Comparison of ENCODE assay signal across 9 mouse cellular contexts in the genomic region with DNA sequence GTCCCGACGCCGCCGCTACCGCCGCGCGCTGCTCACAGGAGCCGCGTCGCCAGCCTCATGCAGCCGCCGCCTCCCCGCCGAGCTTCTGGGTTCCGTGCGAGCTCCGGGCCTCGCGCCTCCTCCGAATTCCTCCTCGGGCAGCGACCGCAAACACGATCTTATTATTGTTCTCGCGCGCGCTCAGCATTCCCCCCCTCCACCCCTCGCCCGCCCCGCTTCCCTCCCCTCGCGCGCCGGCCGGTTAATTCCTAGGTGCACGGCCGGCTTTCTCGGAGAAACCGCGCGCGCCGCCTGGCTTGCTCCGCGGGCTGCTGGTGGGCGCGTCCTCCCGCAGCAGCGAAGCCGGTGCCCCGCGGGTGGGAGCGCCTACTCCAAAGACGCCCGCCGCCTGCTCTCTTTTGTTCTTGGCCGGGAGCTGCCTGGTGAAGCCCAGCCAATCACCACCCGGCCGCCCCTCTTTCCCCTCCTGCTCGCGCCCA. TPM values are rescaled to one million over a fixed set of nuclear protein-coding genes. Genes with fewer than 3 reads are reported as not detected.
DNase-seq lines count a peak whose midpoint lies in the region; ATAC-seq lines count a peak whose summit lies in the region.
"Had no signal": no experiment of that assay in that cellular context is flagged by ENCODE, and none has a peak within 500 bp of the region (broad histone marks: within the 10 kb centered on the region; RNA-seq: fewer than 3 reads in every experiment).

Gene Hdgfl3, minus strand, starts transcription at position 207 of the 479 bp plus-strand sequence.

- peaks cover 5% of the 10 kb centered on the region; the same call in 1 of the 2 replicates for H3K27me3 ChIP-seq in embryonic facial prominence, embryonic 15.5 days
- H3K27me3 ChIP-seq in heart, embryonic 11.5 days (ENCODE audit: control insufficient read depth, insufficient read depth, low read length): peaks cover 10% of the 10 kb centered on the region
- no peaks in the 10 kb centered on the region for H3K27me3 ChIP-seq in kidney, embryonic 14.5 days (ENCODE audit: control insufficient read depth, insufficient read depth, low read length)
- peaks cover 4% of the 10 kb centered on the region; the same call in 1 of the 2 replicates for H3K27me3 ChIP-seq in limb, embryonic 13.5 days
- no peaks in the 10 kb centered on the region for H3K27me3 ChIP-seq in midbrain, embryonic 16.5 days (ENCODE audit: control insufficient read depth, insufficient read depth, low read depth, low read length)
- H3K27me3 ChIP-seq: CH12.LX had no signal

- peak within 1 kb of the TSS; percentile 78 for H3K9ac ChIP-seq in embryonic facial prominence, embryonic 15.5 days
- peak within 1 kb of the TSS; percentile 84 for H3K9ac ChIP-seq in heart, embryonic 11.5 days (ENCODE audit: low read depth, low read length)
- peak within 1 kb of the TSS; percentile 93 for H3K9ac ChIP-seq in kidney, embryonic 14.5 days (ENCODE audit: low read depth, low read length)
- peak within 1 kb of the TSS; percentile 94 for H3K9ac ChIP-seq in limb, embryonic 13.5 days
- H3K9ac ChIP-seq in midbrain, embryonic 16.5 days (ENCODE audit: low read depth, low read length): peak within 1 kb of the TSS; percentile 99

- WGBS in embryonic facial prominence, embryonic 15.5 days: under 1% methylated on average over 55 of the region's 63 CpGs
- WGBS in heart, embryonic 11.5 days (ENCODE audit: insufficient replicate concordance): under 1% methylated on average over 50 of the region's 63 CpGs
- WGBS in kidney, embryonic 14.5 days: under 1% methylated on average over 51 of the region's 63 CpGs
- WGBS in limb, embryonic 13.5 days: under 1% methylated on average over 53 of the region's 63 CpGs
- under 1% methylated on average over 41 of the region's 63 CpGs for WGBS in midbrain, embryonic 16.5 days

- peak within 1 kb of the TSS; percentile 72 for H3K4me2 ChIP-seq in embryonic facial prominence, embryonic 15.5 days (replicated peaks)
- H3K4me2 ChIP-seq in heart, embryonic 11.5 days: peak within 1 kb of the TSS; percentile 86
- peak within 1 kb of the TSS; percentile 84 for H3K4me2 ChIP-seq in kidney, embryonic 14.5 days (replicated peaks; ENCODE audit: low read depth, low read length)
- H3K4me2 ChIP-seq in limb, embryonic 13.5 days (replicated peaks): peak within 1 kb of the TSS; percentile 89
- H3K4me2 ChIP-seq in midbrain, embryonic 16.5 days (ENCODE audit: low read length): peak within 1 kb of the TSS; percentile 84

- H3K4me1 ChIP-seq in embryonic facial prominence, embryonic 15.5 days: peaks cover 16% of the 10 kb centered on the region
- no peaks in the 10 kb centered on the region; the same call in 1 of the 2 replicates for H3K4me1 ChIP-seq in heart, embryonic 11.5 days (ENCODE audit: control insufficient read depth, insufficient read depth, low read length)
- 0 out of 2 replicates have a peak, but pooled peaks cover 4% of the 10 kb centered on the region for H3K4me1 ChIP-seq in kidney, embryonic 14.5 days (ENCODE audit: control insufficient read depth, insufficient read depth, low read length)
- H3K4me1 ChIP-seq in limb, embryonic 13.5 days: peaks cover 16% of the 10 kb centered on the region
- H3K4me1 ChIP-seq in midbrain, embryonic 16.5 days (ENCODE audit: control insufficient read depth, insufficient read depth, low read length): peaks cover 27% of the 10 kb centered on the region

- H3K36me3 ChIP-seq in embryonic facial prominence, embryonic 15.5 days: no peaks in the 10 kb centered on the region
- H3K36me3 ChIP-seq in heart, embryonic 11.5 days (ENCODE audit: control insufficient read depth, insufficient read depth, low read length): no peaks in the 10 kb centered on the region
- no peaks in the 10 kb centered on the region for H3K36me3 ChIP-seq in kidney, embryonic 14.5 days (ENCODE audit: control insufficient read depth, insufficient read depth, low read length)
- no peaks in the 10 kb centered on the region for H3K36me3 ChIP-seq in limb, embryonic 13.5 days
- H3K36me3 ChIP-seq in midbrain, embryonic 16.5 days (ENCODE audit: control insufficient read depth, insufficient read depth, low read length): no peaks in the 10 kb centered on the region

- H3K4me3 ChIP-seq in embryonic facial prominence, embryonic 15.5 days (replicated peaks): peak within 1 kb of the TSS; percentile 67
- peak within 1 kb of the TSS; percentile 79 for H3K4me3 ChIP-seq in heart, embryonic 11.5 days (ENCODE audit: low read depth, low read length)
- H3K4me3 ChIP-seq in kidney, embryonic 14.5 days (ENCODE audit: low read length): peak within 1 kb of the TSS; percentile 88
- peak within 1 kb of the TSS; percentile 93 for H3K4me3 ChIP-seq in limb, embryonic 13.5 days
- peak within 1 kb of the TSS; percentile 93 for H3K4me3 ChIP-seq in midbrain, embryonic 16.5 days (ENCODE audit: low read depth, low read length)

- ATAC-seq in embryonic facial prominence, embryonic 15.5 days (ENCODE audit: insufficient number of reproducible peaks, low FRiP score, low TSS enrichment, low read depth): peak; percentile 88
- peak; percentile 62 for ATAC-seq in heart, embryonic 11.5 days (replicated peaks; ENCODE audit: insufficient number of reproducible peaks, low FRiP score, low TSS enrichment)
- ATAC-seq in kidney, embryonic 14.5 days (ENCODE audit: low FRiP score, low TSS enrichment): peak; percentile 86
- peak; percentile 82 for ATAC-seq in limb, embryonic 13.5 days (ENCODE audit: low FRiP score, low read depth)
- ATAC-seq in midbrain, embryonic 16.5 days: peak; percentile 89

- no peaks in the 10 kb centered on the region for H3K9me3 ChIP-seq in embryonic facial prominence, embryonic 15.5 days (replicated peaks)
- H3K9me3 ChIP-seq in heart, embryonic 11.5 days (replicated peaks; ENCODE audit: control insufficient read depth, low read length): no peaks in the 10 kb centered on the region
- no peaks in the 10 kb centered on the region for H3K9me3 ChIP-seq in kidney, embryonic 14.5 days (ENCODE audit: control insufficient read depth, low read length)
- no peaks in the 10 kb centered on the region for H3K9me3 ChIP-seq in limb, embryonic 13.5 days
- no peaks in the 10 kb centered on the region for H3K9me3 ChIP-seq in midbrain, embryonic 16.5 days (replicated peaks; ENCODE audit: control insufficient read depth, low read length, poor library complexity, severe bottlenecking)

- H3K27ac ChIP-seq in embryonic facial prominence, embryonic 15.5 days (replicated peaks): peak within 1 kb of the TSS; percentile 88
- peak within 1 kb of the TSS; percentile 68 for H3K27ac ChIP-seq in heart, embryonic 11.5 days (ENCODE audit: low read depth, low read length)
- peak within 1 kb of the TSS; percentile 83 for H3K27ac ChIP-seq in kidney, embryonic 14.5 days (ENCODE audit: low read depth, low read length)
- H3K27ac ChIP-seq in limb, embryonic 13.5 days: peak within 1 kb of the TSS; percentile 97
- peak within 1 kb of the TSS; percentile 96 for H3K27ac ChIP-seq in midbrain, embryonic 16.5 days (ENCODE audit: low read length)

- DNase-seq in 3134 (ENCODE audit: extremely low read depth, insufficient read length, low spot score): peak; percentile 78
- DNase-seq in adrenal gland, postnatal 4 days (ENCODE audit: low spot score in 2 of 2): peak; percentile 50 to 65
- DNase-seq in telencephalon, adult 2 months (ENCODE audit: low read depth, low spot score): peak; percentile 71

RNA-seq across cellular contexts. Expression of gene Hdgfl3, which starts in this region (rescaled TPM):
- total RNA-seq in adrenal gland, postnatal 4 days (2021): 10 to 100 TPM; 24.4 to 26.9 TPM
- 14.7 and 15.0 TPM in 2 replicates for polyA plus RNA-seq in embryonic facial prominence, embryonic 15.5 days (2015; fragmentation: Nextera tagmentation; extraction: Ambion mirVana)
- 11.0 and 11.9 TPM in 2 replicates for polyA plus RNA-seq in heart, embryonic 11.5 days (2014; fragmentation: Nextera tagmentation; extraction: Ambion mirVana)
- 21.5 and 21.6 TPM in 2 replicates for polyA plus RNA-seq in kidney, embryonic 14.5 days (2014; fragmentation: Nextera tagmentation; extraction: Ambion mirVana)
- 24.5 and 26.9 TPM in 2 replicates for polyA plus RNA-seq in limb, embryonic 13.5 days (2015; fragmentation: Nextera tagmentation; extraction: Ambion mirVana)
- 63.5 and 66.9 TPM in 2 replicates for polyA plus RNA-seq in midbrain, embryonic 16.5 days (2015; fragmentation: Nextera tagmentation; extraction: Ambion mirVana)

Comparison
In these comparisons a context has a peak if more than half of its experiments do, and no peak if none do; other contexts are left out.
1. Peak in every context shown above with its lines: DNase-seq, ATAC-seq, H3K4me3 ChIP-seq and H3K27ac ChIP-seq.